Mouse (Mus musculus) CH12F3 (cell line): ENCODE measurements around the gene Dapk3.
"Not testable (repeated sequence)": the region's sequence is repeated elsewhere in the genome, so short reads cannot be mapped to it uniquely, and the experiment has no call there.

Experiments
- in situ Hi-C: fragments of 300-500 bp; cut with MboI; formaldehyde crosslinking; loops from 2 replicates; pipeline ENCODE4 v1.14.3; 2020; ENCODE audit warnings: low sequenced_read_pairs

The Dapk3 gene

GRCm38 (mm10) chr10:81198230-81198629 lies 15.4 kb downstream of the Dapk3 start:
- in situ Hi-C loops = loop anchor here (10.0 kb wide), 1 partner anchor 147 kb away; the partner anchor contains the start of gene Gipc3

DNA sequence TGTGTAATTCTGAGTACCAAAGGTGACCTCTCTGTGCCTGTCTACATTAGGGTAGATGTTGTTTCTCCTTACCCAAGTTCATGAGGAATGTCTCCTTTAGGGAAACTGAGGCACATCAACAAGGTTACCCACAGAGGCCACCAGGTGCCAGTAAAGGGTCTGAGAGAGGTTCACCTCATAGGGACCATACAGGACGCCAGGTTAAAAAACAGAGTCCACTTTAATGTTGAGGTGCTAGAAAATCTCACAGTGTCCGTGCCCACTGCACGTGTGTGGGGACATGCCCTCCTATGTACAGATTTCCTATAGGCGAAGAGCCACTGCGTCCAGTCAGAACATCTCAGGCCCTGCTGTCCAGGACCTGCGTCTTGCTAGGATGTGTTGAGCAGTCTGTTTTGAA lies 16.2 kb downstream of the Dapk3 start:
- in situ Hi-C loops = loop anchor here (10.0 kb wide), 1 partner anchor 146 kb away; the partner anchor contains the start of gene Gipc3

DNA sequence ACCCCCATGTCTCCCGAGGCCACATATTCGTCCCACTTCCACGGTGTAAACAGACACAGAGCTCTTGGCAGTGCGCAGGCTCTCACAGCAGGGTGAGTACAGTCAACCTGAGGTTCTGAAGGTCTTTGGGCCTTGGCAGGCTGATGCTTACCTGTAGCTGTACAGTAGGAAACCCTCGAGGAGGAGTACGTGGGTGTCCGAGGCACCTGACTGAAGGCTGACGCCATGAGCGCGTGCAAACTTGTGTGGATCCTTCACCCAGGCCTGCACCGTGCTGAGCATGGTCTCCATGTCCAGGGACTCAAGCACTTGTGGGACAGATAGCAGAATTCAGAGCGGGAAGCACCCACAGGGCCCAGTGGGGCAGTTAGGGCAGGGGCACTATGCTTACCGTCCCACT lies 17.3 kb downstream of the Dapk3 start:
- in situ Hi-C loops = no loop called here

- in situ Hi-C loops = no loop called here
Measured at GRCm38 (mm10) chr10:81200605-81201287, 17.9 kb downstream of the Dapk3 start.

GRCm38 (mm10) chr10:81201807-81202758 lies 19.3 kb downstream of the Dapk3 start, which contains the start of gene Nmrk2:
Gene Nmrk2, minus strand, starts transcription at chr10:81202051.
- in situ Hi-C loops = no loop called here

DNA sequence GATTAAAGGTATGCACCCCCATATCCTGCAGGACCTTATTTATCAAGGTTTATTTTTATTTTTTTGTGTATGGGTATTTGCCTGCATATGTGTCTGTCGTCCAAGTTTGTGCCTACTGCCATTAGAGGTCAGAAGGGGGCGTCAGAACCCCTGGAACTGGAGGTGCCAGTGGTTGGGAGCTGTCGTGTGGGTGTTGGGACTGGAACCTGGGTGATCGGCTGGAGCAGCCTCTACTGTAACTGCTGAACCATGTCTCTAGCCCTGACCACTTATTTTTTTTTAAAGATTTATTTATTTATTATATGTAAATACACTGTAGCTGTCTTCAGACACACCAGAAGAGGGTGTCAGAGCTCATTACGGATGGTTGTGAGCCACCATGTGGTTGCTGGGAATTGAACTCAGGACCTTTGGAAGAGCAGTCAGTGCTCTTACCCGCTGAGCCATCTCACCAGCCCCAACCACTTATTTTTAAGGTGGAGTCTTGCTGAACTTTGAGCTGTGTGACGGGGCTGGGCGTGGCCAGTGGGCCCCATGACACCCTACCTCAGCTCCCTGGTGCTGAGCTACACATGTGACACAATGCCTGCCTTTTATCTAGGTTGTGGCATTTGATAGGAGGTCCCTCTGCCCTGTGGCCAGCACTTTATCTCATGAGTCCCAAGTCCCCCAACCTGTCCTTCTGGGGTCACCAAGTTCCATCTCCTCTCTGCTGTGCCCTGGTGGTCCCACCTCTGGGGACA lies 20.3 kb downstream of the Dapk3 start:
- in situ Hi-C loops = no loop called here

DNA sequence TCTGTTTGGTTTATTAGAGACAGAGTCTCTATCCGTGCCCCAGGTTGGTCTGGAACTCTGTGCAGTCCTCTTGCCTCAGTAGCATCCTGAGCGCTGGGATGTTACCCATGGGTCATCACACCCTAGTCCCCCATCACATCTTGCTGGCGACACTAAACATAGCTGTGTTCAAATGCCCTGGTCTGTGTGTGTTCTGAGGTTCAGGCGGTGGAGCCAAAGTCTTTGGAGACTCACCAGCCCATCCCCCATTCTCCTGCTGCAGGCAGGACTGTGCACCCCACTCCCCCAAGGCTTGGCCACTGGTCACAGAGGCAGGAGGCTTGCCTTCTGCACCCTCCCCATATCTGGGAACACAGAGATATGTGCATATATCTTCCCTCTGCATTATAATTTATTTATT lies 21.3 kb downstream of the Dapk3 start:
- in situ Hi-C loops = no loop called here

- in situ Hi-C loops = no loop called here
Measured at GRCm38 (mm10) chr10:81210154-81210553, 27.3 kb downstream of the Dapk3 start.

DNA sequence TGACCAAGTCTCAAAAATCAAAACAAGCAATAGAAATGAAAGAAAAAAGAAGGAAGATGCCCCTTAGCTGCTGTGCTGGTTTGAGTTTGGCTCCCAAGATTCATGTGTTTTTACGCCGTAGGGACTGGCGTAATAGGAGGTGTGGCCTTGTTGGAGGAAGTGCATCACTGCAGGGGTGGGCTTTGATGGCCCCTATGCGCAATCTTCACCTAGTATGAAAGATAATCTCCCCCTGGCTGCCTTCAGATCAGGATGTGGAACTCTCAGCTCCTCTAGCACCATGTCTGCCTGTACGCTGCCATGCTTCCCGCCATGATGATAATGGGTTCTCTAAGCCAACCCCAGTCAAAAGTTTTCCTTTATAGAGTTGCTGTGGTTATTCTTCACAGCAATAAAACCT lies 33.5 kb downstream of the Dapk3 start:
- in situ Hi-C loops = no loop called here

DNA sequence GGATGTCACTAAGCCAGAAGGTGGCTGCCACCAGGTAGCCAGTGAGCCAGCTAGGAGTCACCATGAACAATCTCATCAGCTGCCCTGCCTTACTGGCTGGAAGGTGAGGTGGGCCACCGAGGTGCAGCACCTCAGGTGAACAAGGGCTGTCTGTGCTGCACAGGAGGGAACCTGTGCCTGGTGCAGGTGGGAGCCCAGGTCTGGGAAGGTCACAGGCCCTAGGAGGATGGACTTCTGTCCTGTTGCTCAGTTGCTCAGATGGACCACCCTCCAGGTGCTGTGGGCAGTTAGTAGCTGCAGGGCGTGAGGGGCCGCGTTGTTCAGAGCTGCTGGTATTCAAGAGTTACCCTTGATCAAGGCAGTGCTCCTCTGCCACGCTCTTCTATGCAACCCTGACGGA lies 34.0 kb downstream of the Dapk3 start:
- in situ Hi-C loops = no loop called here

DNA sequence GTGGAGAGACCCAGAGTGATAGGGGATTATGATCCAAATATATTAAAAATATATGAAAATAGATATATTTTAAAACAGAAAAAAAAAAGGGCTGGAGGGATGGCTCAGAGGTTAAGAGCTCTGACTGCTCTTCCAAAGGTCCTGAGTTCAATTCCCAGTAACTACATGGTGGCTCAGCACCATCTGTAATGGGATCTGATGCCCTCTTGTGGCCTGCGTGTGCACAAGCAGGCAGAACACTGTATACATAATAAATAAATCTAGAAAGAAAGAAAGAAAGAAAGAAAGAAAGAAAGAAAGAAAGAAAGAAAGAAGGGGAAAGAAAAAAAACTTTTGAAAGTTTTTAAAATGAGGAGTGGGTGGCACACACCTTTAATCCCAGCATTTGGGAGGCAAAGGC lies 34.5 kb downstream of the Dapk3 start:
- in situ Hi-C loops = not testable (repeated sequence)

- in situ Hi-C loops = no loop called here
Measured at GRCm38 (mm10) chr10:81217964-81218363, 35.2 kb downstream of the Dapk3 start.

DNA sequence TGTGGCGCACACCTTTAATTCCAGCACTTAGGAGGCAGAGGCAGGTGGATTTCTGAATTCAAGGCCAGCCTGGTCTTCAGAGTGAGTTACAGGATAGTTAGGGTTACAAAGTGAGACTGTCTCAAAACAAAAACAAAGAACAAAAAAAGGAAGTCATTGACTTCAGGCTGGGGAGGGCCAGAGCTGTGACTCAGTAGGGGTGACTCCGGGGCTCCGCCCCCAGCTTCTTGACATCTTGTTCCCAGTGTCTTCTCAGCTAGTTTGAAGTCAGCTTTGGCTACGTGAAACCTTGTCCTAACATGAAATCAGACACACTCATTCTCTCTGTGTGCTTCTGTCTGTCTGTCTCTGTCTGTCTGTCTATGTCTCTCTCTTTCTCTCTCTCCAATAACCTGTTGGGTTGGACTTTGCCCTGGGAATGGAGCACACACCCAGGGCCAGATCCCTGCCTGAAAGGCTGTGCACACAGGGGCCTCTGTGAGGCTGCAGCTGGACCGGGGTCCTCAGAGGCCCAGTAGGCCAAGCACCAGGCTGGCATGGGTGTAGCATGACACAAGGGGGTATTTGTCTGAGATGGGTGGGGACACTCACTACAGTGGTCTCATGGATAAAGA lies 38.7 kb downstream of the Dapk3 start:
- in situ Hi-C loops = no loop called here

GRCm38 (mm10) chr10:81223731-81224130 lies 40.9 kb downstream of the Dapk3 start:
- in situ Hi-C loops = not testable (repeated sequence)

- in situ Hi-C loops = no loop called here
Measured at GRCm38 (mm10) chr10:81229735-81230437, 47.1 kb downstream of the Dapk3 start.

- in situ Hi-C loops = no loop called here
Measured at GRCm38 (mm10) chr10:81230438-81231332, 47.9 kb downstream of the Dapk3 start, which contains the start of gene Atcay. Gene Atcay, minus strand, starts transcription at chr10:81230833.

DNA sequence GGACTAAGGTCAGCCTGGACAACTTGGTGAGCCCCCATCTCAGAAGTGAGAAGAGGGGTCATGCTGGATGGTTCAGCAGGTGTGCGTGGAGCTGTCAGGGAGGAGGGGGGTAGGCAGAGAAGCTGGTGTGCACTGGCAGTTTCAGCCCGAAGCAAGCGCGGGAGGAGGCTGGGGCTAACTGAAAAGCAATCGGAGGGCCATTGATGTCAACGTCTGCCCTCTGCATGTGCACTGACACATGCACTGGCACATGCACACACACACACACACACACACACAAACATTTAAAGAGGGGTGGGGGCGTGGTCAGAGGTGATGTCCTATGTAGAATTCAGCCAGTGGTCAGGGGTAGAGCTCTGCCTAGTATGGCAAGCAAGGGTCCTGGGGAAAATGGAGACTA lies 48.6 kb downstream of the Dapk3 start:
- in situ Hi-C loops = no loop called here

GRCm38 (mm10) chr10:81232580-81233225 lies 49.9 kb downstream of the Dapk3 start, which contains the start of gene Zfr2:
Gene Zfr2, plus strand, starts transcription at chr10:81233155.
- in situ Hi-C loops = no loop called here
